ENCODE assay signal across 24 mouse cellular contexts in genomic region chr3:105882105-105882504, GRCm38 (mm10). TPM values are rescaled to one million over a fixed set of nuclear protein-coding genes. Genes with fewer than 3 reads are reported as not detected.
DNase-seq lines count a peak whose midpoint lies in the region; ATAC-seq and TF ChIP-seq lines count a peak whose summit lies in the region.
"Had no signal": no experiment of that assay in that cellular context is flagged by ENCODE, and none has a peak within 500 bp of the region (broad histone marks: within the 10 kb centered on the region; RNA-seq: fewer than 3 reads in every experiment).

No protein-coding gene starts in this region.

- no peaks in the 10 kb centered on the region for H3K27me3 ChIP-seq in intestine, embryonic 14.5 days (replicated peaks; ENCODE audit: control insufficient read depth, insufficient read depth, low read length)
- H3K27me3 ChIP-seq in intestine, postnatal 0 days (replicated peaks; ENCODE audit: control insufficient read depth, insufficient read depth, low read length), result no peaks in the 10 kb centered on the region
- H3K27me3 ChIP-seq in limb, embryonic 10.5 days (ENCODE audit: low read depth, poor library complexity, severe bottlenecking), result no peaks in the 10 kb centered on the region
- H3K27me3 ChIP-seq: CH12.LX had no signal

- H3K4me3 ChIP-seq in intestine, embryonic 14.5 days (ENCODE audit: low read depth, low read length), result no peak overlapping the region
- H3K4me3 ChIP-seq in intestine, postnatal 0 days (ENCODE audit: low read depth, low read length), result no peak overlapping the region
- H3K4me3 ChIP-seq in limb, embryonic 10.5 days, result no peak overlapping the region

- H3K27ac ChIP-seq in intestine, embryonic 14.5 days (ENCODE audit: low read depth), result no peak overlapping the region
- no peak overlapping the region for H3K27ac ChIP-seq in intestine, postnatal 0 days (ENCODE audit: low read depth, low read length)
- no peak overlapping the region for H3K27ac ChIP-seq in limb, embryonic 10.5 days

- no peaks in the 10 kb centered on the region for H3K9me3 ChIP-seq in intestine, embryonic 14.5 days (ENCODE audit: control insufficient read depth, low read length)
- no peaks in the 10 kb centered on the region for H3K9me3 ChIP-seq in intestine, postnatal 0 days (ENCODE audit: control insufficient read depth)
- H3K9me3 ChIP-seq in limb, embryonic 10.5 days (replicated peaks), result no peaks in the 10 kb centered on the region
- H3K9me3 ChIP-seq: G1E had no signal

- ATAC-seq in intestine, embryonic 14.5 days (replicated peaks; ENCODE audit: low FRiP score, low TSS enrichment, low read depth), result no peak
- no peak for ATAC-seq in intestine, postnatal 0 days
- ATAC-seq: activated CD4-positive, CD25-positive, alpha-beta regulatory T cell, adult 4 months; CD4-positive, CD25-positive, alpha-beta regulatory T cell, adult 4 months; Patski had no signal

- TF ChIP-seq CTCF in intestine, postnatal 0 days (IDR thresholded peaks at IDR 0.05; ENCODE audit: low read depth), result no peak

- DNase-seq in heart, adult 11 months, result peak; percentile 60
- DNase-seq in heart, adult 18-20 months, result no peak
- peak; percentile 18 for DNase-seq in intestine, embryonic 14.5 days (ENCODE audit: low spot score)
- DNase-seq in limb, embryonic 10.5 days (ENCODE audit: low spot score), result peak; percentile 4
- no peak for DNase-seq in testis, postnatal 14 days (ENCODE audit: low spot score)
- DNase-seq: adrenal gland, adult 2 months; adrenal gland, adult 8-10 months; adrenal gland, postnatal 10 days; adrenal gland, postnatal 14 days; adrenal gland, postnatal 25 days; adrenal gland, postnatal 36 days; B cell, adult 2 months; cerebellum, adult 11 months; cerebellum, adult 11-12 months; cerebellum, adult 18-20 months had no signal

- H3K36me3 ChIP-seq in intestine, embryonic 14.5 days (ENCODE audit: control insufficient read depth, insufficient read depth, low read length), result no peaks in the 10 kb centered on the region
- no peaks in the 10 kb centered on the region for H3K36me3 ChIP-seq in intestine, postnatal 0 days (ENCODE audit: control insufficient read depth, insufficient read depth)
- no peaks in the 10 kb centered on the region for H3K36me3 ChIP-seq in limb, embryonic 10.5 days
- H3K36me3 ChIP-seq: G1E had no signal

- no peaks in the 10 kb centered on the region for H3K4me1 ChIP-seq in intestine, embryonic 14.5 days (replicated peaks; ENCODE audit: control insufficient read depth, insufficient read depth, low read length)
- no peaks in the 10 kb centered on the region for H3K4me1 ChIP-seq in intestine, postnatal 0 days (replicated peaks; ENCODE audit: control insufficient read depth, insufficient read depth, low read length)
- H3K4me1 ChIP-seq in limb, embryonic 10.5 days, result no peaks in the 10 kb centered on the region

- 88% methylated on average over 7 of the region's 7 CpGs for WGBS in intestine, embryonic 14.5 days
- 89% methylated on average over 7 of the region's 7 CpGs for WGBS in intestine, postnatal 0 days
- 86% methylated on average over 7 of the region's 7 CpGs for WGBS in limb, embryonic 10.5 days

- no peak overlapping the region for H3K4me2 ChIP-seq in intestine, embryonic 14.5 days (ENCODE audit: low read length)
- H3K4me2 ChIP-seq in intestine, postnatal 0 days (replicated peaks; ENCODE audit: low read depth), result no peak overlapping the region

- H3K9ac ChIP-seq in intestine, embryonic 14.5 days (ENCODE audit: low read length), result no peak overlapping the region
- H3K9ac ChIP-seq in intestine, postnatal 0 days (ENCODE audit: low read depth, low read length), result no peak overlapping the region

RNA-seq across cellular contexts. Expression of gene Tmigd3, which starts 11.4 kb away (rescaled TPM):
- under 1 TPM in 1 of 2 experiments, not detected in 1; 0.30 TPM for total RNA-seq in heart, adult 18-20 months (2021)
- 0.18 TPM in 1 of 2 replicates, not detected in the other for polyA plus RNA-seq in intestine, embryonic 14.5 days (2014; fragmentation: Nextera tagmentation; extraction: Ambion mirVana)
- polyA plus RNA-seq in intestine, postnatal 0 days (2015; fragmentation: Nextera tagmentation; extraction: Ambion mirVana), result 0.44 and 0.48 TPM in 2 replicates
- 0.30 TPM in 1 of 2 replicates, not detected in the other for polyA plus RNA-seq in limb, embryonic 10.5 days (2016; fragmentation: Nextera tagmentation; extraction: Ambion mirVana)
- total RNA-seq: adrenal gland, adult 18-20 months; adrenal gland, adult 2 months; adrenal gland, adult 8-10 months; adrenal gland, postnatal 14 days; adrenal gland, postnatal 25 days; ES-E14 had no signal
- polyA plus RNA-seq: activated CD4-positive, CD25-positive, alpha-beta regulatory T cell, adult 4 months; adrenal gland, adult 2 months; C2C12; CD4-positive, CD25-positive, alpha-beta regulatory T cell, adult 4 months; Patski had no signal

RNA-seq across cellular contexts. Expression of gene Adora3, which starts 11.4 kb away (rescaled TPM):
- not detected for total RNA-seq in heart, adult 18-20 months (2021)
- 0.17 TPM in 1 of 2 replicates, not detected in the other for polyA plus RNA-seq in intestine, embryonic 14.5 days (2014; fragmentation: Nextera tagmentation; extraction: Ambion mirVana)
- 0.43 TPM in 2 replicates for polyA plus RNA-seq in intestine, postnatal 0 days (2015; fragmentation: Nextera tagmentation; extraction: Ambion mirVana)
- polyA plus RNA-seq in limb, embryonic 10.5 days (2016; fragmentation: Nextera tagmentation; extraction: Ambion mirVana), result 0.25 TPM in 1 of 2 replicates, not detected in the other
- total RNA-seq: adrenal gland, postnatal 25 days; ES-E14 had no signal
- polyA plus RNA-seq: C2C12; CD4-positive, CD25-positive, alpha-beta regulatory T cell, adult 4 months; G1E; Patski had no signal

RNA-seq across cellular contexts. Expression of gene I830077J02Rik, which starts 50.4 kb away (rescaled TPM):
- total RNA-seq in heart, adult 18-20 months (2021), result under 1 TPM; 0.15 to 0.41 TPM
- polyA plus RNA-seq in intestine, embryonic 14.5 days (2014; fragmentation: Nextera tagmentation; extraction: Ambion mirVana), result 1.1 and 1.2 TPM in 2 replicates
- 0.89 and 1.7 TPM in 2 replicates for polyA plus RNA-seq in intestine, postnatal 0 days (2015; fragmentation: Nextera tagmentation; extraction: Ambion mirVana)
- polyA plus RNA-seq in limb, embryonic 10.5 days (2016; fragmentation: Nextera tagmentation; extraction: Ambion mirVana), result 0.41 and 0.54 TPM in 2 replicates

Comparison
In these comparisons a context has a peak if more than half of its experiments do, and no peak if none do; other contexts are left out.
1. DNase-seq: peak in heart, adult 11 months (single experiment), intestine, embryonic 14.5 days (single experiment) and limb, embryonic 10.5 days (single experiment); none in heart, adult 18-20 months (0 of 2) and testis, postnatal 14 days (single experiment).